Mouse (Mus musculus): ENCODE measurements around the gene Mettl7b.
"Not testable (repeated sequence)": the region's sequence is repeated elsewhere in the genome, so short reads cannot be mapped to it uniquely, and the experiment has no call there.

Mettl7b gene

DNA sequence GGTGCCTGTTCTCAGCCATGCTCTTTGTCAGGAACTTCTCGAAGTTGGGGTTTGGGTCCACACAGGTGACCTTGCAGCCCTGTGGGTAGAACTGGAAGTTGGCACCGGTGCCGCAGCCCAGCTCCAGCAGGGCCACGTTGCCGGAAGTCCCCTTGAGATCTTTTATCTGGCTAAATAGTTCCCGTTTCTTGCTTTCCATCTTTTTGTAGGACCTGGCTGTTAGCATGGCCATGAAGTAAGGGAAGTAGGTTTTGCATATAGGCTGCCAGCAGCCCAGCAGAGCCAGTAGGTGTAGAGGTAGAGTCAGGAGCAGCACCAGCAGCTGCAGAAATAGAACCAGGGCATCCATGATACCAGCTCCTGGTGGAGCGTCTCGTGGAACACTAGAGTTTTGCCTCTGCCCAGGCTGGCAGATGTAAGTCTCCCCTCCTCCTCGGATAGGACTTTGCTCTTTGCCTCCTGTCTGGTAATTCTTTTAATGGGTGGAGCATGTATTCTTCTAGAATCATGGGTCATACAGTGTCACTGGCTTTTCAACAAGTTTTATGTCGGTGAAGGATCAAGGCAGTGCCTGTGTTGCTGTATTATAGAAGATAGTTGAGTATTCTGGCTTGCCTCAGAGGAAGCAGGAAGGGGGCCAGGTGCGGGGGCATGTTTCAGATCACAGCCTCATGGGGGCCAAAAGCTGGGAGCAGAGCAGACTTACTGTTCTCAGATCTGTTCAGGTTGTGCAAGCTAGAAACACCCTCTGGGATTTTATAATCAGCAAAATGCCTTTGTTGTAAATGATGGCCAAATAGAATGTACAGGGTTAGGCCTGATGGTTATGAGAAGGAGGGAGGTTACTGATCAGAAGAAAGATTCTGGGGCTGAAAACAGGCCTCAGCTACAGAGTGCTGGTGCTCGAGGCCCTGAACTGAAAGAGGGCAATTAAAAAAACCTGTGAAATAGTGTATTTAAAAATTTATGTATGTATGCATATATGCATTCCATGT is at the start of gene Mettl7b:
Gene Mettl7b (minus strand): TSS at position 399 of the 995 bp plus-strand sequence.
- no peak for DNase-seq (ENCODE audit: low read depth, low spot score)

DNA sequence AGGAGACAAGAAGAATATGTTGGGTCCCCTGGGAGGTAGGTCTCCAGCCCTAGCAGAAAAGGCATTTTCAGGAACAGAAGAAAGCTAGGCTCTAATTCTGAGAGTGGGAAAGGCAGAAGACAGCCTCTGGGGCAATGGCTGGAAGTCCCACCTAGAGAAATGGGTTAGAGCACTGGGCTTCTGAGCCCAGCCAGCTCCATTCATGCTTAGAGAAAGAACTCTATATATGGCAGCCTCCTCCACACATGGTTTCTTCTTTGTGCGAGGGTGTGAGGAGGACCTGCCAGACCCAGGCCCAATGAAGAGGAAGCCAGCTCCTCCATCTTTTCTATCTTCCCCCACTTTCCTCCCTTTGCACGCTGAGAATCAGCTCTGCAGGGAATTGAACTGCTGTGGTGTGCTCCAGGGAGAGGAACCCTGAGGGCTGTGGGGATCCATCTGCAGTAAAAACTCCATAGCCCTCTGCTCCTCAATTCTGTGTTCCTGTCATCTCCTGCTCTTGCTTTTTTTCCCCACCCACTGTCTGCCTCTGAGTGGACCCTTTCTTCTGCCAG is 49.6 kb upstream of the Mettl7b start, which contains the start of gene Olfr763:
Gene Olfr763 (plus strand): TSS at position 504 of the 554 bp plus-strand sequence.
- no peak for DNase-seq (ENCODE audit: low read depth, low spot score)

DNA sequence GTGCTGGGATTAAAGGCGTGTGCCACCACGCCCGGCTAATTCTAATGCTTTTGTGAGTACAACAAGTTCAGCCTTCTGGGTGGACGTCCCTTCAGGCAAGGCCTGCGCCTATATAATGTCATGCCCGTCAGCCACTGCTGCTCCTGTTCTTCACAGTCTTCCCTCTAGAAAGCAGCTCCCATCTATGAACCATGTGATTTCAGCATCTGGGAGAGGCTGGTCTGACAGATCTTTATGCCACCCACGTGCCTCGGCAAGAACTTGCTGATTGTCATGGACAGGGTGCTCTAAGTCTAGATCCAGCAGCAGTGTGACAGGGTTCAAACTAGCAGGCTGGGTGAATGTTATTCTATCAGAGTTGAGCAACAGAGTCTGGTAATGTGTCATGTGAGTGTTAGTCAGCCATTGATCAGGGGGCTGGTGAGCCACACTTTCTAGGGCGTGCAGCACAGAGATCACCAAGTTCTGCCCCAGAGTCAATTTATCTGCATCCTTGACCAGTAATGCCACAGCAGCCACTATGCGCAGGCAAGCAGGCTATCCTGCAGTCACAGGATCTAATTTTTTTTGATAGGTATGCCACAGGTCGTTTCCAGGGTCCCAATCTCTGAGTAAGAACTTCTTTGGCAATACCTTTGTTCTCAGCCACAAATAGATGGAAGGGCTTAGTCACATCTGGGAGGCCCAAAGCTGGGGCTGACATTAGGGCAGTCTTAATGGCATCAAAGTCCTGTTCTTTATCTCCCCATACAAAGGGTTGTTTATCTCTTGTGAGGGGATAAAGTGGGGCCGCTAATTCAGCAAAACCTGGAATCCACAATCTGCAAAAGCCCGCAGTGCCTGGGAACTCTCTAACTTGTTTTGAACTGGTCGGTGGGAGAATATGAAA is 43.5 kb upstream of the Mettl7b start:
- no peak for DNase-seq (ENCODE audit: low read depth, low spot score)

DNA sequence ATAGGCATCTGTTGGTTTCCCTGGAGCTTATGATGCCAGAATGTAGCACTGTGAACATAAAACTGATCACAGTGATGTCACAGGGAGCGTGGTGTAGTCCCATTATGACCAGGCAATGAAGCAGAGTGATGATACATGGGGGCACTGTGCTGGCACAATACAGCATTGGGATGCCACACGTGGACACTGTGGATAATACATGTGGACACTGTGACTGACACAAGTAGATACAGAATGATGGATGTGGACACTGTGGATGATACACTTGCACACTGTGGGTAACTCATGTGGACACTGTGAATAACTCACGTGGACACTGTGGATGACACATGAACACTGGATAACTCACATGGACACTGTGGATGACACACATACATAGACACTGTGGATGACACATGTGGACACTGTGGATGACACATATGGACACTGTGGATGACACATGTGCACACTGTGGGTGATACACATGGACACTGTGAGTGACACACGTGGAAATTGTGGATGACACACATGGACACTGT is 35.8 kb upstream of the Mettl7b start:
- no peak for DNase-seq (ENCODE audit: low read depth, low spot score)

DNA sequence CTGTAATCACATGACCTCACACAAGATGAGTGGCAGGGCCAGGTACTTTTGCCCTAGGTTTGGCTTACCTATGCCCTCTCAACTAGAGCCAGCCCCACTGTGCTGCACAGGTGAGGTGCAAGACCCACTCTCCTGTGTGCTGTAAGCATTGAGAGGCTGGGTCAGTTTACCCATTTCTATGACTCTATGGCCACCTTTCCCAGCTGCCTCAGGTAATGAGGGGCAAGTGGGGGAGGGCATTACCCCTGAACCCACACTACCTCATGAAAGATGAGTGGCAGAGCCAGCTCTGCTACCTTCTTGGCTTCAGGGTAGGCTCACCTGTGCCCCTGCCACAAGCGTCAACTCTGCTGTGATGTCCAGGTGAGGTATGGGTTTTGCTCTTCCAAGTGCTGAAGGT is 35.0 kb upstream of the Mettl7b start:
- DNase-seq (ENCODE audit: low read depth, low spot score), result no peak

DNA sequence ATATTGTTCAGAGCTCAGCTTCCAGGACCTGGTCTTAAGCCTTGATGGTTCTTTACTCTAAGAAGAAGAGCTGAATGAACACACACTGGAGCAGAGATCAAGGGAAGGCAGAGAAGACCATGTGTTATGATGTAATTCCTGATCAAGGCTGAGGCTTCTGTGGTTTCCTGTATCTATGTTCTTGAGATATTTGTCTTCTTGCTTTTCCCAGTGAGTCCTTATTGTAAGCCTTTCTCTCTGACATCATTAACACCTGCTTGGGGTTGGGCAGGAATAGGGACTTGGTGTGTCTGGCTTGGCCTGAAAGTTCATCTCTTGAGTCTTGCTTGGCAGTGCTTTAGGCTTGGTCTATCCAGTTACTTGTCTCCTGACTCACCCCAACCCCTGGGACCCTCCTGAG is 30.2 kb upstream of the Mettl7b start:
- no peak for DNase-seq (ENCODE audit: low read depth, low spot score)

DNA sequence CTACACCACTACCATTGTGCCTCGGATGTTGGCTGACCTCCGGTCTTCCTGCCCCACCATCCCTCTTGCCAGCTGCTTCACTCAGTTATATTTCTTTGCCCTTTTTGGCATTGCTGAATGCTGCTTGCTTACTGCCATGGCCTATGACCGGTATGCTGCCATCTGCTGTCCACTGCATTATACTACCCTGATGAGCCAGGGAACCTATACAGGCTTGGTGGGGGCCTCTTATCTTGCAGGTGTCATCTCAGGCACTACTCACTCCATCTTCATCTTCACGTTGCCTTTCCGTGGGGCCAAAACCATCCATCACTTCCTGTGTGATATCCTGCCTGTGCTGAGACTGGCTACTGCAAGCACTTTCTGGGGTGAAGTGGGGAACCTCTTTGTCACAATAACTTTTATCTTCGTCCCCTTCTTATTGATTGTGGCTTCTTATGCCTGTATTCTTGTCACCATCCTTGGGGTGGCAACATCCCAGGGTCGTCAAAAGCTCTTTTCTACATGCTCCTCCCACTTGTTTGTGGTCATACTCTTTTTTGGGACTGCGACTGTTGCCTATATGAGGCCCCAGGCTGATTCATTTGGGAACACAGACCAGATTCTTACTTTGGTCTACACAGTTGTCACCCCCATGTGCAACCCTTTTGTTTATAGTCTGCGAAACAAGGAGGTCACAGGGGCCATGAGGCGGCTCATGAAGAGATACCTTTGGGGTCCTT is 29.5 kb upstream of the Mettl7b start:
- not testable (repeated sequence) for DNase-seq (ENCODE audit: low read depth, low spot score)

DNA sequence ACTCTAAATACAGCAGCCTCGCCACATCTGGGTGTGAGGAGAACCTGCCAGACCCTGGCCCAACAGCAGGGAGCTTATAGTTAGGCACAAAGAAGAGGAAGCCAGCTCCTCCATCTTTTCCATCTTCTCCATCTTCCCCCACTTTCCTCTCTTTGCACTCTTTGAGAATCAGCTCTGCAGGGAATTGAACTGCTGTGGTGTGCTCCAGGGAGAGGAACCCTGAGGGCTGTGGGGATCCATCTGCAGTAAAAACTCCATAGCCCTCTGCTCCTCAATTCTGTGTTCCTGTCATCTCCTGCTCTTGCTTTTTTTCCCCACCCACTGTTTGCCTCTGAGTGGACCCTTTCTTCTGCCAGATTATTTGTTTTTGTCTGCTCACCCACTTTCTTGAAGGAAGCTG is 28.3 kb upstream of the Mettl7b start, which contains the start of gene Olfr9:
Gene Olfr9 (plus strand): TSS at position 301 of the 400 bp plus-strand sequence.
- not testable (repeated sequence) for DNase-seq (ENCODE audit: low read depth, low spot score)

DNA sequence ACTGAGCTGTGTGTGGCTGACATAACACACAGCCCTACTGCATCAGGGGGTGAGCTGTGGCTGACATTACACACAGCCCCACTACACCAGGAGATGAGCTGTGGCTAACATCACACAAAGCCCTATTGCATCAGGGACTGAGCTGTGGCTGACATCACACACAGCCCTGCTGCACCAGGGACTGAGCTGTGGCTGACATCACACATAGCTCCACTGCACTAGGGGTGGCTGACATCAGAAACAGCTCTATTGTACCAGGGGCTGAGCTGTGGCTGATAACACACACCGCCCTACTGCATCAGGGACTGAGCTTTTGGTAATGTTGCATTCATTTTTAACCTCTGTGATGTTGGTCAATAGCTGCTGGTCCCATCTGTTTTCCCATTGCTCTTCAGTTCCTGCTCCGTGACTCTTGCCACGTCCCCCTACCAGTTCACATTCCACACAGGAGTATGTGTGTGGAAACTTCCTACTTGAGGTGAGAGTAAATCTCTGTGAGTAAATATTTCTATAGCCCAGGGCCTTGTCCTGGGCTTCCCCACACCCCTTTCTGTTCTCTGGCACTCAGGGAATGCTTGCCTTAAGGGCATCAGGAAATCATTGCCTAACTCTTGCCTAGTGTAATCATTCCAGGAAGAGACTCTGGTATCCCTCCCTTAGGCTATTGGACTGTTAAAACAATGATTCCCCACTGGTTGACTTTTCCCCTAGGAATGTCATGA is 20.0 kb upstream of the Mettl7b start:
- DNase-seq (ENCODE audit: low read depth, low spot score), result no peak

DNA sequence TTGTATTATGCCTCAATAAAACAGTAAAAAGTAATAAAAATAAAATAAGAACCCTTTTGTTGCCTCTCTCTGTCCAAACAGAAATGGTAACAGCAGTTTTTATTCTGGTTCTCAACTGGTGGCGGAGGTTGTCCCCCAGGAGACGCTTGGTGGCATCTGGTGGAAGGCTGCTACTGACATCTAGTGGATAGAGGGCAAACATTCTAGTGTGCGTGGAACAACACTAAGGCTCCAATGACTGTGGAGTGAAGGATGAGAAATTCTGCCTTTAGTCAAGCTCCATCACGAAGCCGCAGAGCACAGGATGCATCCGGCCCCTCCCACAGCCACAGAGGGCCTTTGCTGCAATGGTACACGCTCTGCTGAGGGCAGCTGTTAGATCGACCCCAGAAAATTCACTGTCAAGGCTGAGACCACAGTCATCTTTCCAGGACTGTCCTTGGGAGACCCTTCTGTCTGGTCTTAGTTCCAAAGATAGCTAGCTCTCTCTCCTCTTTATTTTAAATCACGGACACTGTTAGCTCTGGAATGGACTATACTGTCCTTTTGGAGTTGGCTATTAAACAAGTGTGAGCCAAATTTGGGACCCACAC is 16.8 kb upstream of the Mettl7b start:
- no peak for DNase-seq (ENCODE audit: low read depth, low spot score)

DNA sequence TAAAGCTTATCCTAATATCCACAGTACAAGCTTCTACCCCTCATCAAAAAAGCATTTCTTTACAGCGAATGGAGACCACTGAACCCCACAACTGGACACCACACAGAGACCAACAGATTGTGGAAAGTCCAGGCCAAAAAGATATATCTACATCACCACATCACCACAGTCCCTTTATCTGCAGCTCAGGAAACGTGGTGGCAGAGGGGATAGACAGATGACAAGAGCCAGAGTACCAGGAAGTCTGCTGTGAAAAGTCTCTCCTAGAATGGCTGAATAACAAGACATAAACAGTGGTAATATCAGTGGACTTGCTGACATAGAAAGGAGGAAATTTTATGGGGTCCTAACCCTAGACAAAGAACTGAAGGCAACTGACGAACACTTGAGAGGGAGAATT is 15.6 kb upstream of the Mettl7b start:
- no peak for DNase-seq (ENCODE audit: low read depth, low spot score)

DNA sequence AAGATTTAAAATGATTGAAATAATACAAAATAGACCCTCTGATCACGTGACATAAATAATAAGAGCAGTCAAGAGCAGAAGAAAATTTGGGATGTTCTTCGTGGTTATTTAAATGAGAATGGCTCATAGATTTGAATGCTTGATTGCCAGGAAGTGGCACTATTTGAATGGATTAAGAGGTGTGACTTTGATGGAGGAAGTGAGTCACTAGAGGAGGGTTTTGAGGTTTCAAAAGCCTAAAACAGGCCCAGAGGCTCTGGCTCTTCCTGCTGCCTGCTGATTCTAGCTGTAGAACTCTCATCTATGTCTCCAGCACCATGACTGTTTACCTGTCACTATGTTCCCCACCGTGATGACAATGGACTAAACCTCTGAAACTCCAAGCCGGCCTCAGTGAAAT is 12.1 kb upstream of the Mettl7b start:
- no peak for DNase-seq (ENCODE audit: low read depth, low spot score)

DNA sequence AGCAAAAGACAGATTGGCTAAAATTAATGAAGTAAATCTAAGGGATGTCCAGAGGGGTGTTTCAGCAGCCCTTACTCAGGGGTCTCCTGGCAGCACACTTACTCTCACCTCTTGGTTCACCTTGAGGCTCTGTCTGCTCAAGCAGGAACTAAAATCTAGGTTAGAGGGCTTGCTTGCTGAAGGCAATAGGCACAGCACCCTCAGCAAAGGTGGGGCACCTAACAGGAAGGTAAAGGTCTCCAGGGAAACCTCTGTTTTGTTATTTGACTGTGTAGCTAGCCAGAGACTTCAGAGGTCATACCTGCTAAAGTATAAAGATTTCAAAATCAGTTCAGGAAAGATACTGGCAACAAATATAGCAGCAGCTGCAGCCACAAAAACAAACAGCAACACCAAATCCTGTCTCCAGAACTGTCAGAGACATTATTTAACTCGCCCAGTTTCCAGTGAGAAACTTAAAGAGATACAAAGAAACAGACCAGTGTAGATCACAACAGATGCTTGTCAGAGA is 10.0 kb upstream of the Mettl7b start:
- DNase-seq (ENCODE audit: low read depth, low spot score), result no peak

DNA sequence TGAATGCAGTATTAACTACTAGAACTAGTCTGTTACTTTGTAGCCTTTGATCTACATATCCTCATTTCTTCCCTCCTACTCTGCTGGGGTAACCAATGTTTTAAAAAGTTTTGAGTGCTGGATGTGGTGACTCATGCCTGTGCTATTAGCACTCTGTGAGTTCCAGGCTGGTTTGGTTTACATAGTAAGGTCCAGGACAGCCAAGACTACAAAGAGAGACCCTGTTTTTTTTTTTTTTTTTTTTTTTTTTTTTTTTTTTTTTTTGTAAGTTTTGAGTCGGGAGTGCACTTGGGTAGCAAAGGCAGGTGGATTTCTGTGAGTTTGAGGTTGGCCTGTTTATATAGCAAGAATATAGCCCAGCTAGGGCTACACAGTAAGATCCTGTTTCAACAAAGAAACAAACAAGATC is 7.6 kb upstream of the Mettl7b start:
- no peak for DNase-seq (ENCODE audit: low read depth, low spot score)

DNA sequence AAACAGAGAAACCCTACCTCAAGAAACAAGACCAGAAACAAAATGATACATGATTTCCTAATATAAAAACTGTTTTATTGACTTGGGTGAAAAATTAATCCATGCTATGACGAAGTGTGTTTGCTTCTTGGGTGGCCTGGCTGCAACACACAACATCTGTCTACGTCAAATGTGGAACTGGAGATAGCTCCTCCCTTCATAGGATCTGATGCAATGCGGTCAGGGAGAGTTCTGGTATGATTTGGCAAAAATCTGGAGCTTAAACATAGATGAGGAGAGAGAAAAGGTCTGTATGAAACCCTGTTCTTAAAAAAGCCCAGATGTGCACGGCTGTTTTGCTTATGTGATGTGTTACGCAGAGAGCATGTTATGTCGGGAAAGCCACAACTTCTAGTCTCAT is 5.1 kb upstream of the Mettl7b start:
- no peak for DNase-seq (ENCODE audit: low read depth, low spot score)

DNA sequence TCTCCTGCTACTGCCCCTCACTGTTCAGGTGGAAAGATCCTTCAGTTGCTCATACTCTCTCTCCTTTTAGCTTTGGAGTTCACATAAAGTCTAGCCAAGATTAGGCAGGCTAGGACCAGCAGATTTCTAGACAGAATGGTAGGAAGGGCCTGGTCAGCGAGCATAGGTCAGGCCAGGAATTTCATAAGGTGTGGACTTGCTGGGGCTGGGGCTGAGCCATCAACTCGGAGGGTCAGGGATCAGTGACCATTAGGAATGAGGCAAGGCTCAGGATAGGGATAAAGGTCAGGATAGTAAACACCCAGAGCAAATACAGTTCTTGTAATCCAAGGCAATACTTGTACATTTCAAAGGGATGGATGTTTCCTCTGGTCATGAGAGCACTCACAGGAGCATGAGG is 4.2 kb upstream of the Mettl7b start:
- DNase-seq (ENCODE audit: low read depth, low spot score), result no peak

DNA sequence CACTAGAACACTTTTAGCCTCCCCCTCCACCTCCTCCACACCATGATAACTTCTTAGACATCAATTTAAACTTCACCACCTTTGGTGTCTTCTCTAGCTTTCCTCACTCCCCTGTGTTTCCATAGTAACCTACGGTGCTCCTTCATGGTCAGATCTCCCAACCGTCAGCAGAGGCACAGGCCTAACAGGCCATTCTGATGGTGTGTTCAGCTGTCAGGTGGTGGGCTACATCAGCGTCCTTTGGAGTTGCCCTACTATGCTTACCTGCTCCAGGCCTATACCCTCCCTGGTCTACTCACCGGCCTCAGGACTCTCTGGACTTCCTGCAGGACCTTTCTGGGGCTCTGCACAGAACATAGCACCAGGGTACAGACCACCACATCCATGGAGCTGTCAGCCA is 646 bp downstream of the Mettl7b start:
- DNase-seq (ENCODE audit: low read depth, low spot score), result no peak

DNA sequence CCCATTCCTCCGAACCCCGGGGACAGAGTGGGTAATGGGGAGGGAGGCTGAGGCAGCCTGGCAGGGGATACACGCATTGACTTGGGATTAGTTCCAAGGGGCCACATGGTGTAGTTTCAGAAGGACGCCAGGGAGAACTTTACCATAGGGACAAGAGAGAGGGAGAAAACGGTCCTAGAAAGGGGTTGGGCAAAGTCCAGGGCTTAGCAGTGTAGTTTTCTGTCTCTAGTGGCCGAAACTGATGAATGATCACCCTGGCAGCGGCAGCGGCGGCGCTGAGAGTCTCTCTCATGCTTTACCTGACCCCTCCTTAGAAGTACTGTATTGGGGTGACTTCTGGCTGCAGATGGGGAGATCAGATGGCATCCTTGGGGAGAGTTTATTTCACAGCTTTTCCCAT is 2.4 kb downstream of the Mettl7b start:
- no peak for DNase-seq (ENCODE audit: low read depth, low spot score)

DNA sequence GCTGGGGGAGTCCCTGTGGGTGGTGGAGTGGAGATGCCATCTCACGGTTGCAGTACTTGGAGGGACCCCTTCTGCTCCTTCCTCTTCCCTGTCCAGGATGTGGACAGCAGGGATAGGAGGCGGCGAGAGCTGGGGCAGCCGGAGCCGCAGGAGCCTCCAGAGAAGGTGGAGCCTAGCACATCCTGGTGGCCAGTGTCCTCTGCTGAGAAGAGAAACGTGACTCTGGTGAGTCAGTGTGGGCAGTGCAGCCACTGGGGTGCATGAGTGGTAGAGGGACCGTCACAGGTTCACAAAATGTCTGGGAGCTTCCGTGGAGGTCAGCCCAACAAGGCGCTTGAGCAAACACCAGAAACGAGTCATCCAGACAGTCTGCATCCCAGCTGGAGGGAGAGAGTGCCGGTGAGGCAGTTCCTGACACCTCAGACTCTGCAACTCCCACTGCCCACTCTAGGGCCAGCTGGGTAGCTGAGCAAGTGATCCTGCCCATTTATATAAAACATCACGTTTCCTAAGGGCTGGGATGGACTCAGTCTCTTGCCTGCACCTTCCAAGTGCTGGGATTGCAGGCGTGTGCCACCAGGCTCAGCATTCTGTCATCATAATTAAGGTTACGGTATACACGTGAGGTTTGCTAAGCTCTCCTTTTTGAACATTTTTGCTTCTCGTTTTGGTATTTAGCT is 10.4 kb downstream of the Mettl7b start:
- no peak for DNase-seq (ENCODE audit: low read depth, low spot score)
